Mouse (Mus musculus) brain, adult 10 weeks (tissue): ENCODE results near the gene Grm6. TPM values are rescaled to one million over a fixed set of nuclear protein-coding genes. Genes with fewer than 3 reads are reported as not detected.

ENCODE experiments used
- polyA plus RNA-seq: library from polyadenylated mRNA; stranded (reverse); fragments of 350-450 nt; fragmentation: Illumina TruSeq; extraction: RNeasy Lipid Tissue Mini Kit (QIAGEN cat#74804); gene quantifications from one replicate; pipeline ENCODE4 v1.2.3, GENCODE M21; 2015; ENCODE audit warnings: low read depth, low replicate concordance

Grm6 gene
- not detected for polyA plus RNA-seq

DNA sequence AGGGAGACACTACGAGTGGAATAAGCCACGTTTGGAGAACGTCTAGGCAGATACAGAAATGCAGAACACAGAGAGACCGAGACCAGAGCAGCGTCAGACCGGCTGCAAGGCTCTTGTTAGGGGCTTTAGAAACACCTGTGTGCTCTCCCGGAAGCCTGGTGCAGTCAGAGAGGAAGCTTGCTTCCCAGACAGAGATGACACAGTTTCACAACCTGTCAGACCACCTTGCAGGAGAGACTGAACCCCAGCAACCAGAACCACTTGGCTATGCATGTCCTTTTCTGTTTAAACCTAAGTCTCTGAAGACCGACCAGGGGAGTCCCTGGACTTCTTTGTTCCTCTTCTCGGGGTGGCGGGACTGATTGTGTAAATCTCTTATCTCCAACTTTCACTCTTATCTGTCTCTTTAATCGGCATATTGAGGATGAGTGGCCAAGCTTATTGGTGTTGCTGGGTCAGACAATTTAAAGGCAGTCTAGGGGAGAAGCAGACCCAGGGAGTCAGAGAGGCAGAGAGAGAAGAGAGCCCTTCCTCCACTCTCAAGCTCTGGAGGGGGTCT lies at the start of gene Grm6:
Gene Grm6 (plus strand): TSS at position 509 of the 559 bp plus-strand sequence.

GRCm38 (mm10) chr11:50827010-50827953 lies 23.2 kb upstream of the Grm6 start, which contains the start of gene Zfp354c:
Gene Zfp354c (minus strand): TSS chr11:50827724.

GRCm38 (mm10) chr11:50841023-50841735 lies 9.3 kb upstream of the Grm6 start, which contains the start of gene Zfp879:
Gene Zfp879 (minus strand): TSS chr11:50841552.

DNA sequence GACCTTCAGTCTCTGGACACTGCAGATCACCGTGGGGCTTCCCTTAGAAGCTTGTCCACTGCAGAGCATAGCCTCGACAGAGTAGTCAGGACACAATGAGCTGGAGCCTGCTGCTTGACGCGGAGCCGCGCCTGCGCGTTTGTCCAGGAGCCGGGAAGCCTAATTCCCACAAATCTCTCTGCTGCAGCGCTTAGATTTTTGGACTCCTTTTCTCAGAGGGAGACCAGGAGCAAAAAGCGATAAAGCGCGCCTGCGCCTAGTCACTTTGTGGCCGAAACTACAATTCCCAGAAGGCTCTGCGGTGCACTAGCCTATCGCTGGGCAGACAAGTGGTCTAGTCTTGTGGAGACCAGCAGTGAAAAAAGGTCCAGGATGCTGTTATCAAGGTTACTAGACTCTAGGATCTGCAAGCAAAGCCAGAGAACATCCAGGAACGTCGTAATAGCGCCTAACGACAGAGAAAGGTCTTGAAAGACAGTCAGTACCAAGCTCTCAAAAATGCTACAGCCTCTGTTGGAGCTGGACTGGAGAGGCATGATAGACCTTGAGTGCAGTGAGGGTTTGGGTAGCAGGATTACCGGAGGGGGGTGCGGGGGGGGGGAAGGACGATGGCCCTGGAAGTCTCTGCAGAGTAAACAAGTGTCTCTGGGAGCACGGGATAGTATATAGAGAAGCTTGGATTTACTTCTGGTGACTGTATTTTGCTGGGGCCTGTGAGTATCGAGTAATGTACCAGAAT lies 37.1 kb downstream of the Grm6 start, which contains the start of gene Zfp454:
Gene Zfp454 (minus strand): TSS at position 262 of the 739 bp plus-strand sequence.

Other genes starting within 250 kb of the Grm6 start
- 6.4 TPM for gene Adamts2, start 248.6 kb upstream of the Grm6 start, polyA plus RNA-seq
- gene Zfp354c, start 23.0 kb upstream of the Grm6 start, polyA plus RNA-seq, result 29.3 TPM
- 3.5 TPM for gene Zfp879, start 9.1 kb upstream of the Grm6 start, polyA plus RNA-seq
- gene Zfp454, start 37.0 kb downstream of the Grm6 start, polyA plus RNA-seq, result 5.7 TPM
- 28.0 TPM for gene Zfp2, start 65.5 kb downstream of the Grm6 start, polyA plus RNA-seq
- 4.7 TPM for gene Zfp354b, start 80.9 kb downstream of the Grm6 start, polyA plus RNA-seq
- gene 4933414I15Rik, start 93.1 kb downstream of the Grm6 start, polyA plus RNA-seq, result not detected
- gene Prop1, start 103.1 kb downstream of the Grm6 start, polyA plus RNA-seq, result not detected
- gene Olfr1378, start 115.8 kb downstream of the Grm6 start, polyA plus RNA-seq, result not detected
- gene Olfr1377, start 131.3 kb downstream of the Grm6 start, polyA plus RNA-seq, result not detected
- gene Olfr51, start 152.9 kb downstream of the Grm6 start, polyA plus RNA-seq, result not detected
- gene Olfr54, start 163.6 kb downstream of the Grm6 start, polyA plus RNA-seq, result not detected
- gene Olfr1375, start 197.4 kb downstream of the Grm6 start, polyA plus RNA-seq, result not detected
- 8.3 TPM for gene Zfp354a, start 208.6 kb downstream of the Grm6 start, polyA plus RNA-seq